Mouse (Mus musculus): ENCODE data around the gene Lsp1.

DNA sequence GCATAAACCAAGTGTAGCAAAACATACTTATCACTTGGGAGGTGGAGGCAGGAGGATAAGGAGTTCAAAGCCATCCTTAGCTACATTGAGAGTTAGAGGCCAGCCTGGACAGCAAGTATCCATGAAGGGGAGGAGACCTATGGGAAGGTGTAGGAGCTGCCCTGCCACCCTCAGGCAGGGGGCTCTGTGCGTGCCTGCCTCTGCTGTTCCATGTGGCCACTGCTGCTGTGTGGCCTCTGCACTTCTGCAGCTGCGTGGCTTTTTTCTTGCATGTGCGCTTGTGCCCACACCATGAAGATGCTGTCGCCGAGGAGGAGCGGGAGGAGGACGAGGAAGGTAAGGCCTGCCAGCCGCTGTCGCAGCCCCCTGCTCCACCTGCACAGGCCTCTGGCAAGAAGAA, 46.8 kb downstream of the Lsp1 start:
- TF ChIP-seq CTCF (IDR thresholded peaks at IDR 0.05; ENCODE audit: low read depth, low read length) (no peak), POLR2A (IDR thresholded peaks at IDR 0.05; ENCODE audit: extremely low read depth, insufficient read depth, low read length) (no peak)
